Mouse (Mus musculus) CH12.LX (cell line): ENCODE measurements around the gene Rims4.

Experiments
- CTCF ChIP-seq, 2 experiments: IDR thresholded peaks in 1 of 2; conservative IDR thresholded peaks in 1 of 2; 2 replicates each; pipeline ENCODE4 v1.5.1; 2011 to 2012; ENCODE audit warnings: low read depth in 2 of 2, low read length in 2 of 2, improper control_type of control experiment in 1 of 2, inconsistent platforms in 1 of 2, mild to moderate bottlenecking in 1 of 2, moderate library complexity in 1 of 2
- POLR2A ChIP-seq: IDR thresholded peaks from 2 replicates; pipeline ENCODE4 v1.6.1; 2011; ENCODE audit warnings: low read depth, mild to moderate bottlenecking, improper control_type of control experiment, low read length

GRCm38 (mm10) chr2:163839519-163839918, 79.0 kb downstream of the Rims4 start:
- no peak for TF ChIP-seq POLR2A
- no peak for TF ChIP-seq CTCF (conservative IDR thresholded peaks at IDR 0.05 in 1 of 2, IDR thresholded peaks at IDR 0.05 in 1 of 2; ENCODE audit: low read depth in 2 of 2, low read length in 2 of 2)
